Mouse (Mus musculus): Measurements from ENCODE around the gene Large1. TPM values are rescaled to one million over a fixed set of nuclear protein-coding genes. Genes with fewer than 3 reads are reported as not detected.
"Not testable (repeated sequence)": the region's sequence is repeated elsewhere in the genome, so short reads cannot be mapped to it uniquely, and the experiment has no call there.

Large1 gene
- polyA plus RNA-seq, 1 experiment, result 4.4 TPM

- 95% methylated on average over 3 of the region's 3 CpGs for WGBS
- Histone ChIP-seq H3K27me3 (ENCODE audit: control insufficient read depth, insufficient read depth, low read length) (no peaks in the 10 kb centered on the region), H3K4me1 (replicated peaks; ENCODE audit: control insufficient read depth, insufficient read depth, low read length) (no peaks in the 10 kb centered on the region), H3K4me3 (ENCODE audit: control insufficient read depth, insufficient read depth, low read length) (no peak overlapping the region), H3K36me3 (ENCODE audit: control insufficient read depth, insufficient read depth, low read length) (no peaks in the 10 kb centered on the region), H3K27ac (ENCODE audit: control insufficient read depth, insufficient read depth, low read length) (no peak overlapping the region)
- TF ChIP-seq POLR2A (IDR thresholded peaks at IDR 0.05; ENCODE audit: control insufficient read depth, extremely low read depth, insufficient read depth, low read length, poor library complexity) (no peak), CTCF (IDR thresholded peaks at IDR 0.05; ENCODE audit: borderline replicate concordance, control insufficient read depth, extremely low read depth, insufficient read depth, low read length, poor library complexity) (no peak)
- DNase-seq, result no peak
Measured at GRCm38 (mm10) chr8:72955074-72955473, 398.3 kb downstream of the Large1 start.

- not testable (repeated sequence) for H3K36me3 ChIP-seq (ENCODE audit: control insufficient read depth, insufficient read depth, low read length); H3K27ac ChIP-seq (ENCODE audit: control insufficient read depth, insufficient read depth, low read length); H3K4me3 ChIP-seq (ENCODE audit: control insufficient read depth, insufficient read depth, low read length); H3K27me3 ChIP-seq (ENCODE audit: control insufficient read depth, insufficient read depth, low read length); DNase-seq; H3K4me1 ChIP-seq (replicated peaks; ENCODE audit: control insufficient read depth, insufficient read depth, low read length)
- 79% methylated on average over 8 of the region's 8 CpGs for WGBS
Measured at GRCm38 (mm10) chr8:72941393-72941792, 411.9 kb downstream of the Large1 start.

GRCm38 (mm10) chr8:72919182-72919902 is 434.0 kb downstream of the Large1 start:
- Histone ChIP-seq H3K4me1 (replicated peaks; ENCODE audit: control insufficient read depth, insufficient read depth, low read length) (no peaks in the 10 kb centered on the region), H3K27me3 (ENCODE audit: control insufficient read depth, insufficient read depth, low read length) (no peaks in the 10 kb centered on the region), H3K36me3 (ENCODE audit: control insufficient read depth, insufficient read depth, low read length) (no peaks in the 10 kb centered on the region), H3K27ac (ENCODE audit: control insufficient read depth, insufficient read depth, low read length) (no peak overlapping the region), H3K4me3 (ENCODE audit: control insufficient read depth, insufficient read depth, low read length) (no peak overlapping the region)
- DNase-seq, result no peak
- TF ChIP-seq POLR2A (IDR thresholded peaks at IDR 0.05; ENCODE audit: control insufficient read depth, extremely low read depth, insufficient read depth, low read length, poor library complexity), result no peak
- no peak for TF ChIP-seq CTCF (IDR thresholded peaks at IDR 0.05; ENCODE audit: borderline replicate concordance, control insufficient read depth, extremely low read depth, insufficient read depth, low read length, poor library complexity)
- WGBS, result 97% methylated on average over 2 of the region's 2 CpGs

GRCm38 (mm10) chr8:72905491-72905890 is 447.8 kb downstream of the Large1 start:
- DNase-seq, result no peak
- no peak for TF ChIP-seq POLR2A (IDR thresholded peaks at IDR 0.05; ENCODE audit: control insufficient read depth, extremely low read depth, insufficient read depth, low read length, poor library complexity)
- no peak for TF ChIP-seq CTCF (IDR thresholded peaks at IDR 0.05; ENCODE audit: borderline replicate concordance, control insufficient read depth, extremely low read depth, insufficient read depth, low read length, poor library complexity)
- H3K27ac ChIP-seq (ENCODE audit: control insufficient read depth, insufficient read depth, low read length), result no peak overlapping the region
- H3K4me3 ChIP-seq (ENCODE audit: control insufficient read depth, insufficient read depth, low read length), result no peak overlapping the region
- no peaks in the 10 kb centered on the region for H3K4me1 ChIP-seq (replicated peaks; ENCODE audit: control insufficient read depth, insufficient read depth, low read length)
- 90% methylated on average over 4 of the region's 4 CpGs for WGBS
- H3K36me3 ChIP-seq (ENCODE audit: control insufficient read depth, insufficient read depth, low read length), result no peaks in the 10 kb centered on the region
- no peaks in the 10 kb centered on the region for H3K27me3 ChIP-seq (ENCODE audit: control insufficient read depth, insufficient read depth, low read length)

- no peak for DNase-seq
- 97% methylated on average over 6 of the region's 6 CpGs for WGBS
- no peak for TF ChIP-seq CTCF (IDR thresholded peaks at IDR 0.05; ENCODE audit: borderline replicate concordance, control insufficient read depth, extremely low read depth, insufficient read depth, low read length, poor library complexity)
- no peak for TF ChIP-seq POLR2A (IDR thresholded peaks at IDR 0.05; ENCODE audit: control insufficient read depth, extremely low read depth, insufficient read depth, low read length, poor library complexity)
Measured at GRCm38 (mm10) chr8:72901591-72901990, 451.7 kb downstream of the Large1 start.

GRCm38 (mm10) chr8:72899321-72899720 is 454.0 kb downstream of the Large1 start:
- 93% methylated on average over 3 of the region's 3 CpGs for WGBS
- no peak for DNase-seq
- no peaks in the 10 kb centered on the region for H3K27me3 ChIP-seq (ENCODE audit: control insufficient read depth, insufficient read depth, low read length)
- no peaks in the 10 kb centered on the region for H3K36me3 ChIP-seq (ENCODE audit: control insufficient read depth, insufficient read depth, low read length)
- no peak overlapping the region for H3K27ac ChIP-seq (ENCODE audit: control insufficient read depth, insufficient read depth, low read length)
- H3K4me3 ChIP-seq (ENCODE audit: control insufficient read depth, insufficient read depth, low read length), result no peak overlapping the region
- H3K4me1 ChIP-seq (replicated peaks; ENCODE audit: control insufficient read depth, insufficient read depth, low read length), result no peaks in the 10 kb centered on the region
- TF ChIP-seq POLR2A (IDR thresholded peaks at IDR 0.05; ENCODE audit: control insufficient read depth, extremely low read depth, insufficient read depth, low read length, poor library complexity) (no peak), CTCF (IDR thresholded peaks at IDR 0.05; ENCODE audit: borderline replicate concordance, control insufficient read depth, extremely low read depth, insufficient read depth, low read length, poor library complexity) (no peak)

More at GRCm38 (mm10) chr8:72901591-72901990, 451.7 kb downstream of the Large1 start:
- Histone ChIP-seq H3K27ac (ENCODE audit: control insufficient read depth, insufficient read depth, low read length) (no peak overlapping the region), H3K4me3 (ENCODE audit: control insufficient read depth, insufficient read depth, low read length) (no peak overlapping the region), H3K4me1 (replicated peaks; ENCODE audit: control insufficient read depth, insufficient read depth, low read length) (no peaks in the 10 kb centered on the region), H3K27me3 (ENCODE audit: control insufficient read depth, insufficient read depth, low read length) (no peaks in the 10 kb centered on the region), H3K36me3 (ENCODE audit: control insufficient read depth, insufficient read depth, low read length) (no peaks in the 10 kb centered on the region)

GRCm38 (mm10) chr8:72883033-72883432 is 470.3 kb downstream of the Large1 start:
- no peak overlapping the region for H3K4me3 ChIP-seq (ENCODE audit: control insufficient read depth, insufficient read depth, low read length)
- no peaks in the 10 kb centered on the region for H3K27me3 ChIP-seq (ENCODE audit: control insufficient read depth, insufficient read depth, low read length)
- H3K36me3 ChIP-seq (ENCODE audit: control insufficient read depth, insufficient read depth, low read length), result no peaks in the 10 kb centered on the region
- 96% methylated on average over 2 of the region's 2 CpGs for WGBS
- no peak for DNase-seq
- H3K4me1 ChIP-seq (replicated peaks; ENCODE audit: control insufficient read depth, insufficient read depth, low read length), result no peaks in the 10 kb centered on the region
- H3K27ac ChIP-seq (ENCODE audit: control insufficient read depth, insufficient read depth, low read length), result no peak overlapping the region
- TF ChIP-seq POLR2A (IDR thresholded peaks at IDR 0.05; ENCODE audit: control insufficient read depth, extremely low read depth, insufficient read depth, low read length, poor library complexity) (no peak), CTCF (IDR thresholded peaks at IDR 0.05; ENCODE audit: borderline replicate concordance, control insufficient read depth, extremely low read depth, insufficient read depth, low read length, poor library complexity) (no peak)

All from thymus, adult 2 months (tissue).